Mouse (Mus musculus): ENCODE measurements at regions not wholly inside any gene's neighbourhood (a gene's known extent, or its start where the extent isn't known, plus 50 kb on each side); places are given as distances from the start of the nearest gene placed in this dataset.

- intact Hi-C loops (cut with DNase I), result loop anchor here (1.0 kb wide), 1 partner anchor 472 kb away; no protein-coding TSS in a partner anchor
- DNase-seq (ENCODE audit: low spot score in 2 of 2), result peak; percentile 59 to 67
Observed at GRCm38 (mm10) chr1:184266051-184266450, 231.9 kb upstream of the 1700056E22Rik start.

- intact Hi-C loops (cut with DNase I), result no loop called here
Observed at GRCm38 (mm10) chr1:184262975-184263374, 228.9 kb upstream of the 1700056E22Rik start.

GRCm38 (mm10) chr1:184261385-184261727 is 227.3 kb upstream of the 1700056E22Rik start:
- no peak for DNase-seq (ENCODE audit: low spot score in 2 of 2)
- intact Hi-C loops (cut with DNase I), result no loop called here

More at GRCm38 (mm10) chr1:184262975-184263374, 228.9 kb upstream of the 1700056E22Rik start:
- no peak for DNase-seq (ENCODE audit: low spot score in 2 of 2)

- intact Hi-C loops (cut with DNase I), result no loop called here
- DNase-seq (ENCODE audit: low spot score in 2 of 2), result peak in 1 of 2 experiments; percentile 20
Observed at GRCm38 (mm10) chr1:184260722-184261384, 226.8 kb upstream of the 1700056E22Rik start.

- intact Hi-C loops (cut with DNase I), result no loop called here
- DNase-seq (ENCODE audit: low spot score in 2 of 2), result no peak
Observed at GRCm38 (mm10) chr1:184259853-184260252, 225.8 kb upstream of the 1700056E22Rik start.

- DNase-seq (ENCODE audit: low spot score in 2 of 2), result no peak
- intact Hi-C loops (cut with DNase I), result no loop called here
Observed at GRCm38 (mm10) chr1:184257356-184257755, 223.3 kb upstream of the 1700056E22Rik start.

- DNase-seq (ENCODE audit: low spot score in 2 of 2), result no peak
- intact Hi-C loops (cut with DNase I), result no loop called here
Observed at GRCm38 (mm10) chr1:184254951-184255350, 220.8 kb upstream of the 1700056E22Rik start.

GRCm38 (mm10) chr1:184244730-184245488 is 210.8 kb upstream of the 1700056E22Rik start:
- no peak for DNase-seq (ENCODE audit: low spot score in 2 of 2)
- intact Hi-C loops (cut with DNase I), result no loop called here

GRCm38 (mm10) chr1:184244296-184244695 is 210.2 kb upstream of the 1700056E22Rik start:
- intact Hi-C loops (cut with DNase I), result no loop called here
- DNase-seq (ENCODE audit: low spot score in 2 of 2), result no peak

- intact Hi-C loops (cut with DNase I), result no loop called here
Observed at GRCm38 (mm10) chr1:184241846-184242245, 207.7 kb upstream of the 1700056E22Rik start.

GRCm38 (mm10) chr1:184235131-184235983 is 201.3 kb upstream of the 1700056E22Rik start:
- intact Hi-C loops (cut with DNase I), result no loop called here
- DNase-seq (ENCODE audit: low spot score in 2 of 2), result peak; percentile 50 to 75

More at GRCm38 (mm10) chr1:184241846-184242245, 207.7 kb upstream of the 1700056E22Rik start:
- DNase-seq (ENCODE audit: low spot score in 2 of 2), result no peak

- intact Hi-C loops (cut with DNase I), result no loop called here
- DNase-seq (ENCODE audit: low spot score in 2 of 2), result no peak
Observed at GRCm38 (mm10) chr1:184234320-184234988, 200.4 kb upstream of the 1700056E22Rik start.

GRCm38 (mm10) chr1:184233741-184234255 is 199.7 kb upstream of the 1700056E22Rik start:
- intact Hi-C loops (cut with DNase I), result no loop called here
- no peak for DNase-seq (ENCODE audit: low spot score in 2 of 2)

GRCm38 (mm10) chr1:184222326-184222725 is 188.2 kb upstream of the 1700056E22Rik start:
- DNase-seq (ENCODE audit: low spot score in 2 of 2), result no peak
- intact Hi-C loops (cut with DNase I), result no loop called here

GRCm38 (mm10) chr1:184221792-184222191 is 187.7 kb upstream of the 1700056E22Rik start:
- DNase-seq (ENCODE audit: low spot score in 2 of 2), result no peak
- intact Hi-C loops (cut with DNase I), result no loop called here

- DNase-seq (ENCODE audit: low spot score in 2 of 2), result no peak
- intact Hi-C loops (cut with DNase I), result no loop called here
Observed at GRCm38 (mm10) chr1:184197272-184197671, 163.2 kb upstream of the 1700056E22Rik start.

- DNase-seq (ENCODE audit: low spot score in 2 of 2), result no peak
- intact Hi-C loops (cut with DNase I), result no loop called here
Observed at GRCm38 (mm10) chr1:184191325-184191724, 157.2 kb upstream of the 1700056E22Rik start.

- peak; percentile 25 to 33 for DNase-seq (ENCODE audit: low spot score in 2 of 2)
- intact Hi-C loops (cut with DNase I), result no loop called here
Observed at GRCm38 (mm10) chr1:184187582-184187981, 153.5 kb upstream of the 1700056E22Rik start.

GRCm38 (mm10) chr1:184182163-184182562 is 148.1 kb upstream of the 1700056E22Rik start:
- intact Hi-C loops (cut with DNase I), result no loop called here
- no peak for DNase-seq (ENCODE audit: low spot score in 2 of 2)

All from left cerebral cortex, postnatal 14 days (tissue).